Mouse (Mus musculus): ENCODE data around the gene Cables2. TPM values are rescaled to one million over a fixed set of nuclear protein-coding genes. Genes with fewer than 3 reads are reported as not detected.

Gene Cables2
- total and polyA plus RNA-seq, 3 experiments = 11.2 to 17.6 (median 14.3) TPM

DNA sequence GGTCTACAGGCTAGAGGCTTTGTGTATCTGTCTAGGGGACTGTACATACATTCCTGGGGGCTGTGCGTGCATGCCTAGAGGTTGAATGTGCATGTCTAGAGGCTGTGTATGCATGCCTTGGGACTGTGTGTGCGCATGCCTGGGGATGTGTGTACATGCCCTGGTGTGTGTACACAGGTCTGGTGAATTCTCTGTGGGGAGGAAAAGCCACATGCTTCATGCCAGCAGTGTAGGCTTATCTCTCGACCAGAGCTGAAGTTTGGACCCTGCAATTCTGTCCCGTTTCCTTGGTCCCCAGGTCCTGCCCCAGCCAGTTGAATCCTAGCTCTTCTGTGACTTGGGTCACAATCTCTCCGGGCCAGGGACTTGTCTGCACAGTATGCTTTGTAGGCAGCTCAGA is 18.3 kb upstream of the Cables2 start:
- Histone ChIP-seq H3K36me3 (ENCODE audit: control insufficient read depth, insufficient read depth, low read length) (no peaks in the 10 kb centered on the region), H3K4me3 (no peak overlapping the region), H3K4me1 (ENCODE audit: control insufficient read depth, insufficient read depth, low read length) (peaks cover 2% of the 10 kb centered on the region; the same call in 1 of the 2 replicates), H3K27me3 (ENCODE audit: control insufficient read depth, insufficient read depth, low read length) (no peaks in the 10 kb centered on the region), H3K27ac (peak overlapping the region; percentile 18; the same call in 1 of the 2 replicates), H3K79me2 (replicated peaks; ENCODE audit: control insufficient read depth, insufficient read depth, low read length) (no peaks in the 10 kb centered on the region), H3K9ac (ENCODE audit: low read depth, low read length) (no peak overlapping the region)
- DNase-seq = no peak
- TF ChIP-seq POLR2A (IDR thresholded peaks at IDR 0.05; ENCODE audit: insufficient read depth, low read depth, low read length) = no peak
- no peak for TF ChIP-seq CTCF (IDR thresholded peaks at IDR 0.05)
- TF ChIP-seq EP300 (IDR thresholded peaks at IDR 0.05; ENCODE audit: insufficient read depth, low read depth, low read length) = no peak
- 69% methylated on average over 5 of the region's 5 CpGs for WGBS
- intact Hi-C loops (cut with DNase I) = no loop called here

DNA sequence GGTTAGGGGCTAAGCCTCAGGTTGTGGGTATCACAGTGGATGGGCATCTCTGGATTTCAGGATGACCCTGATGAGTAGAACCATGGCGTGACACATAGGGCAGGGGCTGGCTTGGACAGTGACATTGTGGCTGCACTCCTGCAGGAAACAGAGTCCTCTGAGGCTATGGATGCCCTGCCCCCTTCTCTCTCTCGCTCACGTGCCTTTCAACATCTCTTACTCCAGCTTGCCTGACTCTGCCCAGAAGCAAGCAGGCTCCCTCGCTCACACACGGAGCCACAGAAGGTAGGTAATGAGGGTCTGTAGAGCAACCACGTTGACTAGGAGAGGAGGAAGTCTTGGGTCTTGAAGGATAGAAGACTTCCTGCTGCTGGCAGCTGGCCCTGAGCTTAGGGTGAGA is 17.2 kb upstream of the Cables2 start:
- Histone ChIP-seq H3K27ac (no peak overlapping the region), H3K79me2 (replicated peaks; ENCODE audit: control insufficient read depth, insufficient read depth, low read length) (no peaks in the 10 kb centered on the region), H3K36me3 (ENCODE audit: control insufficient read depth, insufficient read depth, low read length) (no peaks in the 10 kb centered on the region), H3K4me3 (no peak overlapping the region), H3K4me1 (ENCODE audit: control insufficient read depth, insufficient read depth, low read length) (peaks cover 2% of the 10 kb centered on the region; the same call in 1 of the 2 replicates), H3K27me3 (ENCODE audit: control insufficient read depth, insufficient read depth, low read length) (no peaks in the 10 kb centered on the region), H3K9ac (ENCODE audit: low read depth, low read length) (no peak overlapping the region)
- TF ChIP-seq POLR2A (IDR thresholded peaks at IDR 0.05; ENCODE audit: insufficient read depth, low read depth, low read length) (no peak), CTCF (IDR thresholded peaks at IDR 0.05) (no peak), EP300 (IDR thresholded peaks at IDR 0.05; ENCODE audit: insufficient read depth, low read depth, low read length) (no peak)
- intact Hi-C loops (cut with DNase I) = no loop called here
- no peak for DNase-seq
- WGBS = 39% methylated on average over 6 of the region's 6 CpGs

DNA sequence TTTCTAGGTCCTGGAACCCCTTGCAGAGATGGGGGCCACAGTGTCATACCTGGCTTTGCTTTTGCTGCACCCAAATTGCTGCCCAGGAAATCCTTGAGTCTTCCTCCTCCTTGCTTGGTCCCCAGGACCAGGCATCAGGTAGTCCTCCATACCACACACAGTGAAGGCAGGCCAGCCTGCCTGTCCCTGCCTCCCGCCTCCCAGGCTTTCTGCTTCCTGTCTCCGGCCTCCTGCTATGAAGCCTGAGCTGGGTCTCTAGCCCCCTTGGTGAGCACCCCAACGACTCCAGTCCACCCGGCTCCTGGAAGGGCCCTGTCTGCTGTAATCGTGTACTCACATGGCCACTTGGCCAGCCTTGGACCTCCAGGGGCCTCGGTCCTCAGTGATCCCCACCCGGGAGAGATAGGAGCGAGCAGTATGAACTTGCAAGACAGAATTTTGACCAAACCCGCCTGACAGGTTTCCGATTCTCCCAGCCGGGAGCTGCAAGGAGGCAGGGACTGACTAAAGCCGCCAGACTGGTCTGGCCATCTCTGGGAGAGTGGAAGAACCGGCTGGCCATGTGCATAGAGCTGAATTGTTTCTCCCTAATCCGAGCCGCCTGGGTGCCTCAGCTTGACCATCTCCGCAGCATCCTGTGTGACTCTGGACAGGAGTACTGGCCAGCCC is 16.3 kb upstream of the Cables2 start, which contains the start of gene Rbbp8nl:
Gene Rbbp8nl, minus strand, starts transcription at position 440 of the 669 bp plus-strand sequence.
- H3K9ac ChIP-seq (ENCODE audit: low read depth, low read length) = no peak within 1 kb of the TSS
- DNase-seq = no peak
- no peaks in the 10 kb centered on the region for H3K36me3 ChIP-seq (ENCODE audit: control insufficient read depth, insufficient read depth, low read length)
- TF ChIP-seq EP300 (IDR thresholded peaks at IDR 0.05; ENCODE audit: insufficient read depth, low read depth, low read length) (no peak), CTCF (IDR thresholded peaks at IDR 0.05) (no peak), POLR2A (IDR thresholded peaks at IDR 0.05; ENCODE audit: insufficient read depth, low read depth, low read length) (no peak)
- H3K27ac ChIP-seq = no peak within 1 kb of the TSS
- H3K4me3 ChIP-seq = no peak within 1 kb of the TSS
- no peaks in the 10 kb centered on the region for H3K27me3 ChIP-seq (ENCODE audit: control insufficient read depth, insufficient read depth, low read length)
- intact Hi-C loops (cut with DNase I) = no loop called here
- 67% methylated on average over 16 of the region's 16 CpGs for WGBS
- no peaks in the 10 kb centered on the region for H3K79me2 ChIP-seq (replicated peaks; ENCODE audit: control insufficient read depth, insufficient read depth, low read length)
- peaks cover 2% of the 10 kb centered on the region; the same call in 1 of the 2 replicates for H3K4me1 ChIP-seq (ENCODE audit: control insufficient read depth, insufficient read depth, low read length)

DNA sequence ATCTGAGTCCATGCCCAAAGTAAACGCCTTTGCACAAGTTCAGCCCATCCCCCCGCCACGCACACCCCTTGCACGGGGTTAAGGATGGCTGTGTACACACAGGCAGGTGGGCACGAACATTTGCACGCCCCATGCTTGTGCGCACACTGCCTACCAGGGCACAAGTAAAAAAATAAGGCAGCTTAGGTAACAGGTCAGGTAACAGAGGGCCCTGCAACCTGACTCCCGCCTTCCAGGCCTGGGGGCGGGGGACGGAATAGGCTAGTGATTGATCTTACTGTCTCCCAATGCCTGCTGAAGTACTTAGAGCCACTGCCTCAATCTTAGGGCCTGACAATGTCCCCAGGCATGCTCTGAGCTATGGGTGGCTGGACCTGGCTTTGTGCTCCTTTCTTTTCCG is 15.7 kb upstream of the Cables2 start:
- no peaks in the 10 kb centered on the region for H3K27me3 ChIP-seq (ENCODE audit: control insufficient read depth, insufficient read depth, low read length)
- DNase-seq = no peak
- H3K4me1 ChIP-seq (ENCODE audit: control insufficient read depth, insufficient read depth, low read length) = peaks cover 2% of the 10 kb centered on the region; the same call in 1 of the 2 replicates
- intact Hi-C loops (cut with DNase I) = no loop called here
- H3K27ac ChIP-seq = no peak overlapping the region
- no peak for TF ChIP-seq POLR2A (IDR thresholded peaks at IDR 0.05; ENCODE audit: insufficient read depth, low read depth, low read length)
- no peak for TF ChIP-seq CTCF (IDR thresholded peaks at IDR 0.05)
- no peak for TF ChIP-seq EP300 (IDR thresholded peaks at IDR 0.05; ENCODE audit: insufficient read depth, low read depth, low read length)
- no peak overlapping the region for H3K9ac ChIP-seq (ENCODE audit: low read depth, low read length)
- no peak overlapping the region for H3K4me3 ChIP-seq
- no peaks in the 10 kb centered on the region for H3K79me2 ChIP-seq (replicated peaks; ENCODE audit: control insufficient read depth, insufficient read depth, low read length)
- no peaks in the 10 kb centered on the region for H3K36me3 ChIP-seq (ENCODE audit: control insufficient read depth, insufficient read depth, low read length)
- WGBS = 76% methylated on average over 11 of the region's 11 CpGs

DNA sequence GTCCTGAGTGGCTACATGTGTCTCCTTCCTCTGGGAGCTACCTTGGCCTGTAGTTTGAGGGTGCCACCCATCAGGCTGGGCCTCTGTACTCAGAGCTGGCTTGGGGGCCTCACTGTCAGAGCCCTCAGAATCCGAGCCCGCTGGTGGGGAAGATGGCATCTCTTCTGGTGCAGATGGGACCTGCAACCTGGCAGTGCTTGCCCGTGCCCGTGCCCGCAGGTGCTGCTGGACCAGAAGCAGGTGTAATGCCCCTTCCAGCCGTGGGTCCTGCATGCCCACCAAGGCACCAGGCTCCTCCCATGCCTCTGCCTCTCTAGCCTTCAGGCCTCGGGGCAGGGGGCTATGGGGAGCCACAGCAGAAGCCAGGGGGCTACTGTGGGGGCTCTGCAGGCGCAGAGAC is 6.0 kb upstream of the Cables2 start:
- H3K27me3 ChIP-seq (ENCODE audit: control insufficient read depth, insufficient read depth, low read length) = no peaks in the 10 kb centered on the region
- 93% methylated on average over 8 of the region's 8 CpGs for WGBS
- H3K4me3 ChIP-seq = no peak overlapping the region
- DNase-seq = no peak
- H3K79me2 ChIP-seq (replicated peaks; ENCODE audit: control insufficient read depth, insufficient read depth, low read length) = no peaks in the 10 kb centered on the region
- no peak for TF ChIP-seq CTCF (IDR thresholded peaks at IDR 0.05)
- no peak for TF ChIP-seq POLR2A (IDR thresholded peaks at IDR 0.05; ENCODE audit: insufficient read depth, low read depth, low read length)
- TF ChIP-seq EP300 (IDR thresholded peaks at IDR 0.05; ENCODE audit: insufficient read depth, low read depth, low read length) = no peak
- H3K9ac ChIP-seq (ENCODE audit: low read depth, low read length) = no peak overlapping the region
- H3K27ac ChIP-seq = no peak overlapping the region
- intact Hi-C loops (cut with DNase I) = loop anchor here (5.0 kb wide), 1 partner anchor 303 kb away; the partner anchor contains the start of gene Mrgbp
- H3K4me1 ChIP-seq (ENCODE audit: control insufficient read depth, insufficient read depth, low read length) = peaks cover 8% of the 10 kb centered on the region
- H3K36me3 ChIP-seq (ENCODE audit: control insufficient read depth, insufficient read depth, low read length) = no peaks in the 10 kb centered on the region

DNA sequence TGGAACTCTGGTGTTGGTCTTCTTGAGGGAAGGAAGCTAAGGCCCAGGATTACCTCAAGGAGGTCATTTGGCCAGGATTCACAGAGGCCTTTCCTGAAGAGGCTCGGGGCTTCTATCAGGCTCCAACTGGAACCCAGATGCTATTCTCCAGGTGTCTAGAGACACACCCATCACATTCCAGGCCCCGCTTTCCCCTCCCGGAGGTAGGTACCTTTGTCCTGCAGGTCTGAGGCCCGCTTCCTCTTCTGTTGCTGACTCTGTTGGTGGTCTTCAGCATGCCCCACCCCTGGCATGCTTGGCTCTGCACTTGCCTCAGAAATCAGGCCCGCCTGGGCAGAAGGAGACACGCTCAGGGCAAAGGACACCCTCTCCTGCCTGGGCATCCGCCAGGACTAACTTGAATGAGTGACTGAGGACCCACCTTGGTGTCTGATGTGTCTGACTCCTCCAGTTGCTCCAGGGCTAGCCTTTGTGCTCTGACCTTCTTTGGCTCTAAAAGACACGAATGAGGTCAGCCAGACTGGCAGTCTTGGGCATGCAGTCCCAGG is 4.6 kb upstream of the Cables2 start:
- intact Hi-C loops (cut with DNase I) = loop anchor here (5.0 kb wide), 1 partner anchor 304 kb away; the partner anchor contains the start of gene Mrgbp
- WGBS = 87% methylated on average over 8 of the region's 8 CpGs

More for the DNA sequence above, 4.6 kb upstream of the Cables2 start:
- no peak overlapping the region for H3K9ac ChIP-seq (ENCODE audit: low read depth, low read length)
- no peak overlapping the region for H3K27ac ChIP-seq
- no peak overlapping the region for H3K4me3 ChIP-seq
- H3K79me2 ChIP-seq (replicated peaks; ENCODE audit: control insufficient read depth, insufficient read depth, low read length) = peaks cover under 1% of the 10 kb centered on the region; the same call in 1 of the 2 replicates
- DNase-seq = no peak
- H3K4me1 ChIP-seq (ENCODE audit: control insufficient read depth, insufficient read depth, low read length) = peaks cover 12% of the 10 kb centered on the region
- no peak for TF ChIP-seq CTCF (IDR thresholded peaks at IDR 0.05)
- TF ChIP-seq EP300 (IDR thresholded peaks at IDR 0.05; ENCODE audit: insufficient read depth, low read depth, low read length) = no peak
- TF ChIP-seq POLR2A (IDR thresholded peaks at IDR 0.05; ENCODE audit: insufficient read depth, low read depth, low read length) = no peak
- no peaks in the 10 kb centered on the region for H3K36me3 ChIP-seq (ENCODE audit: control insufficient read depth, insufficient read depth, low read length)
- no peaks in the 10 kb centered on the region for H3K27me3 ChIP-seq (ENCODE audit: control insufficient read depth, insufficient read depth, low read length)
